ENCODE assay signal across 25 mouse cellular contexts in the genomic region with DNA sequence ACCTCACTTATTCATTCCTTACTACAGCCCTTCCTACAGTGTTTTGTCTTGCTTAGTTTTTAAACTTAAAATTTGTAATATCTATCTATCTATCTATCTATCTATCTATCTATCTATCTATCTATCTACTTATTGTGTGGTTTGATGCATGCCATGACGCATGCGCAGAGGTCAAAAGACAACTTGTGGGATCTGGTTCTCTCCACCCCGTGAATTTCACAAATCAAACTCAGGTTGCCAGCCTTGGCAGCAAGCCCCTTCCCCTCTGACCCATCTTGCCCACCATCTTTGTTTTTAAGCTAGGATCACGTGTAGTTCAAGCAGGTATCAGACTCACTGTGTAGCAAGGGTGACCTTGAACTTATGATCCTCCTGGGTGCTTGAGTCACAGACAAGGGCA. TPM values are rescaled to one million over a fixed set of nuclear protein-coding genes. Genes with fewer than 3 reads are reported as not detected.
A peak's percentile ranks its signal among the peaks of the same experiment; 100 is the strongest.
DNase-seq lines count a peak whose midpoint lies in the region; ATAC-seq and TF ChIP-seq lines count a peak whose summit lies in the region.
"Had no signal": no experiment of that assay in that cellular context is flagged by ENCODE, and none has a peak within 500 bp of the region (broad histone marks: within the 10 kb centered on the region; RNA-seq: fewer than 3 reads in every experiment).

No protein-coding gene starts in this region.

- 80% methylated on average over 4 of the region's 4 CpGs for WGBS in forebrain, embryonic 10.5 days

- in situ Hi-C loops in ES-E14 (cut with MboI; ENCODE audit: low sequenced_read_pairs in 2 of 2, unreplicated experiment in 2 of 2) = loop anchor here in 1 of 2 experiments (5.0 kb wide), 1 partner anchor 309 kb away; no protein-coding TSS in a partner anchor

- ATAC-seq in granulocyte monocyte progenitor cell, adult 5-6 weeks (replicated peaks; ENCODE audit: poor library complexity, severe bottlenecking) = no peak
- ATAC-seq: activated CD4-positive, CD25-positive, alpha-beta regulatory T cell, adult 4 months; forebrain, embryonic 13.5 days; forebrain, embryonic 15.5 days; forebrain, postnatal 0 days had no signal

- H3K36me3 ChIP-seq in E14TG2a.4 (ENCODE audit: insufficient read depth, low read length) (peaks cover 4% of the 10 kb centered on the region; the same call in 1 of the 2 replicates), ES-Bruce4 (ENCODE audit: control insufficient read depth, insufficient read depth, low read length, poor library complexity, severe bottlenecking) (no peaks in the 10 kb centered on the region), ES-E14 (ENCODE audit: control insufficient read depth, insufficient read depth, low read length, poor library complexity, severe bottlenecking) (no peaks in the 10 kb centered on the region)
- H3K36me3 ChIP-seq in forebrain, embryonic 10.5 days (replicated peaks) = no peaks in the 10 kb centered on the region
- H3K36me3 ChIP-seq: embryonic facial prominence, embryonic 13.5 days; embryonic facial prominence, embryonic 15.5 days; forebrain, embryonic 15.5 days had no signal

- TF ChIP-seq CTCF in E14TG2a.4 (conservative IDR thresholded peaks at IDR 0.05; ENCODE audit: low read length) (no peak), ES-Bruce4 (IDR thresholded peaks at IDR 0.05; ENCODE audit: low read depth, low read length) (no peak)

- TF ChIP-seq EP300 in ES-Bruce4 (IDR thresholded peaks at IDR 0.05; ENCODE audit: insufficient read depth, low read depth, low read length) = no peak

- H3K9me3 ChIP-seq in E14TG2a.4 (ENCODE audit: low read length) (no peaks in the 10 kb centered on the region), ES-Bruce4 (replicated peaks; ENCODE audit: control insufficient read depth, insufficient read depth, low read length, poor library complexity, severe bottlenecking) (no peaks in the 10 kb centered on the region), ES-E14 (ENCODE audit: control insufficient read depth, insufficient read depth, low read depth, low read length) (no peaks in the 10 kb centered on the region)
- no peaks in the 10 kb centered on the region for H3K9me3 ChIP-seq in forebrain, embryonic 10.5 days
- H3K9me3 ChIP-seq: embryonic facial prominence, embryonic 13.5 days; embryonic facial prominence, embryonic 15.5 days; forebrain, embryonic 13.5 days; forebrain, embryonic 15.5 days had no signal

- H3K27me3 ChIP-seq in E14TG2a.4 (ENCODE audit: insufficient read depth, low read length) = no peaks in the 10 kb centered on the region
- H3K27me3 ChIP-seq in ES-Bruce4 (ENCODE audit: control insufficient read depth, insufficient read depth, low read length, poor library complexity, severe bottlenecking) = no peaks in the 10 kb centered on the region
- H3K27me3 ChIP-seq in forebrain, embryonic 10.5 days (ENCODE audit: poor library complexity, severe bottlenecking) = peaks cover 32% of the 10 kb centered on the region
- H3K27me3 ChIP-seq: forebrain, embryonic 13.5 days; forebrain, embryonic 15.5 days had no signal

- H3K4me3 ChIP-seq in E14TG2a.4 (replicated peaks; ENCODE audit: low read length) (peak overlapping the region; percentile 74), ES-Bruce4 (ENCODE audit: low read depth, low read length) (no peak overlapping the region), ES-E14 (ENCODE audit: insufficient read depth in 1 of 2, low read depth in 1 of 2, low read length in 2 of 2, poor library complexity in 1 of 2, severe bottlenecking in 1 of 2) (peak overlapping the region; percentile 11 to 48; a peak in 2 of 4 replicates)
- no peak overlapping the region for H3K4me3 ChIP-seq in forebrain, embryonic 10.5 days
- H3K4me3 ChIP-seq: embryonic facial prominence, embryonic 13.5 days; embryonic facial prominence, embryonic 15.5 days; erythroblast, embryonic 14.5 days; forebrain, embryonic 13.5 days; forebrain, embryonic 15.5 days had no signal

- H3K9ac ChIP-seq in ES-Bruce4 (ENCODE audit: low read depth, poor library complexity, severe bottlenecking) (no peak overlapping the region), ES-E14 (ENCODE audit: insufficient read depth, low read depth, low read length, poor library complexity, severe bottlenecking) (peak overlapping the region; percentile 34; the same call in 1 of the 2 replicates)
- H3K9ac ChIP-seq: embryonic facial prominence, embryonic 13.5 days; embryonic facial prominence, embryonic 15.5 days; forebrain, embryonic 13.5 days; forebrain, embryonic 15.5 days; forebrain, postnatal 0 days had no signal

- DNase-seq in ES-E14 (ENCODE audit: low read depth, low spot score) (peak; percentile 70), WW6 (ENCODE audit: low read depth, low spot score) (peak; percentile 58)
- no peak for DNase-seq in ovary, postnatal 10 days (ENCODE audit: low spot score)
- DNase-seq in forebrain, embryonic 10.5 days (ENCODE audit: extremely low spot score, low spot score) = no peak
- DNase-seq in urinary bladder, postnatal 36 days (ENCODE audit: low spot score in 2 of 2) = no peak
- DNase-seq: adrenal gland, adult 8-10 months; adrenal gland, postnatal 14 days; adrenal gland, postnatal 36 days; cerebellum, adult 11-12 months; cerebellum, adult 2 months; cerebellum, adult 9-10 months; cerebellum, postnatal 14 days; cerebellum, postnatal 36 days; embryo, embryonic 11 days; forebrain, postnatal 0 days had no signal

- no peak for TF ChIP-seq POLR2A in ES-Bruce4 (IDR thresholded peaks at IDR 0.05; ENCODE audit: insufficient read depth, low read length)

- H3K27ac ChIP-seq in ES-Bruce4 (ENCODE audit: insufficient read depth, low read length) (peak overlapping the region; percentile 94), ES-E14 (ENCODE audit: insufficient read depth, low read depth, low read length, poor library complexity, severe bottlenecking) (peak overlapping the region; percentile 100)
- no peak overlapping the region for H3K27ac ChIP-seq in forebrain, embryonic 10.5 days
- H3K27ac ChIP-seq: embryonic facial prominence, embryonic 13.5 days; embryonic facial prominence, embryonic 15.5 days; forebrain, embryonic 13.5 days; forebrain, embryonic 15.5 days had no signal

- H3K4me1 ChIP-seq in E14TG2a.4 (replicated peaks; ENCODE audit: low read depth, low read length) (peaks cover 81% of the 10 kb centered on the region), ES-Bruce4 (ENCODE audit: control insufficient read depth, insufficient read depth, low read length) (peaks cover 6% of the 10 kb centered on the region), ES-E14 (ENCODE audit: control insufficient read depth in 2 of 2, insufficient read depth in 2 of 2, low read length in 2 of 2, poor library complexity in 1 of 2) (peaks cover 6 to 38% of the 10 kb centered on the region in 2 experiments; a peak in 2 of 4 replicates)
- no peaks in the 10 kb centered on the region for H3K4me1 ChIP-seq in forebrain, embryonic 10.5 days
- H3K4me1 ChIP-seq: forebrain, embryonic 13.5 days; forebrain, embryonic 15.5 days had no signal

TF ChIP-seq in ES-E14, 5 proteins besides CTCF, POLR2A, EP300 and RAD21:
- TF ChIP-seq CHD2 (IDR thresholded peaks at IDR 0.05; ENCODE audit: low read depth, low read length) = no peak
- no peak for TF ChIP-seq MAFK (IDR thresholded peaks at IDR 0.05; ENCODE audit: insufficient read depth, low read depth, low read length)
- TF ChIP-seq HCFC1 (IDR thresholded peaks at IDR 0.05; ENCODE audit: borderline replicate concordance, insufficient read depth, low read length) = no peak
- TF ChIP-seq ZC3H11A (IDR thresholded peaks at IDR 0.05; ENCODE audit: borderline replicate concordance, low read depth, low read length) = no peak
- TF ChIP-seq ZNF384 (IDR thresholded peaks at IDR 0.05; ENCODE audit: low read depth, low read length) = no peak

RNA-seq across cellular contexts. Expression of a gene that starts 22.9 kb away (rescaled TPM):
- 8.7 and 10.9 TPM in 2 replicates for polyA plus RNA-seq in ES-Bruce4 (2011; ENCODE audit: insufficient read depth, insufficient read length, low read depth, missing spikeins)
- 9.8 and 12.2 TPM in 2 replicates for total RNA-seq in ES-E14 (2012; rRNA removed)
- not detected in 2 replicates for total RNA-seq in granulocyte monocyte progenitor cell, adult 5-6 weeks (2014; fragmentation: Nextera tagmentation)
- total RNA-seq in granulocyte monocyte progenitor cell, adult 5-6 weeks (2017) = not detected in 2 replicates
- polyA plus RNA-seq in forebrain, embryonic 10.5 days (2016; fragmentation: Nextera tagmentation; extraction: Ambion mirVana) = 12.9 and 13.0 TPM in 2 replicates
- total RNA-seq: common myeloid progenitor, adult 5-6 weeks had no signal
- polyA plus RNA-seq: activated CD4-positive, CD25-positive, alpha-beta regulatory T cell, adult 4 months; erythroblast, embryonic 14.5 days had no signal

Comparison
In these comparisons a context has a peak if more than half of its experiments do, and no peak if none do; other contexts are left out.
1. H3K4me3 ChIP-seq: peak in E14TG2a.4 (single experiment) and ES-E14 (2 of 2); none in ES-Bruce4 (single experiment) and forebrain, embryonic 10.5 days (single experiment).
2. DNase-seq: peak in ES-E14 (single experiment) and WW6 (single experiment); none in ovary, postnatal 10 days (single experiment), forebrain, embryonic 10.5 days (single experiment) and urinary bladder, postnatal 36 days (0 of 2).
3. RNA of a gene that starts 22.9 kb away (total RNA-seq): 9.8 to 12.2 TPM in ES-E14; not detected in granulocyte monocyte progenitor cell, adult 5-6 weeks; every median in the first group is over 10 times any median in the second.